Mouse (Mus musculus): ENCODE results near the gene Ifnl2. TPM values are rescaled to one million over a fixed set of nuclear protein-coding genes. Genes with fewer than 3 reads are reported as not detected.

Ifnl2 gene
- polyA plus RNA-seq, 1 experiment from 2014 or later = not detected

- Histone ChIP-seq H3K36me3 (replicated peaks) (no peaks in the 10 kb centered on the region), H3K9ac (no peak overlapping the region), H3K4me3 (replicated peaks) (no peak overlapping the region), H3K4me1 (replicated peaks) (peaks cover 2% of the 10 kb centered on the region; the same call in 1 of the 2 replicates), H3K27ac (replicated peaks) (no peak overlapping the region), H3K27me3 (peaks cover 16% of the 10 kb centered on the region), H3K4me2 (peak overlapping the region; percentile 35; the same call in 1 of the 2 replicates), H3K9me3 (replicated peaks) (no peaks in the 10 kb centered on the region)
- ATAC-seq (ENCODE audit: insufficient read depth) = no peak
- WGBS (ENCODE audit: insufficient replicate concordance) = 32% methylated on average over 14 of the region's 14 CpGs
Observed at GRCm38 (mm10) chr7:28490903-28491302, 19.4 kb downstream of the Ifnl2 start.

GRCm38 (mm10) chr7:28490410-28490809 is 19.8 kb downstream of the Ifnl2 start:
- Histone ChIP-seq H3K4me2 (peak overlapping the region; percentile 35; the same call in 1 of the 2 replicates), H3K4me1 (replicated peaks) (peaks cover 2% of the 10 kb centered on the region; the same call in 1 of the 2 replicates), H3K36me3 (replicated peaks) (no peaks in the 10 kb centered on the region), H3K9me3 (replicated peaks) (no peaks in the 10 kb centered on the region), H3K27ac (replicated peaks) (no peak overlapping the region), H3K27me3 (peaks cover 16% of the 10 kb centered on the region), H3K4me3 (replicated peaks) (no peak overlapping the region), H3K9ac (no peak overlapping the region)
- 6% methylated on average over 10 of the region's 10 CpGs for WGBS (ENCODE audit: insufficient replicate concordance)
- ATAC-seq (ENCODE audit: insufficient read depth) = 0 out of 2 replicates have a peak, but pooled peaks have one; percentile 31

- Histone ChIP-seq H3K27ac (replicated peaks) (no peak overlapping the region), H3K9me3 (replicated peaks) (no peaks in the 10 kb centered on the region), H3K4me2 (peak overlapping the region; percentile 23; the same call in 1 of the 2 replicates), H3K4me3 (replicated peaks) (no peak overlapping the region), H3K27me3 (peaks cover 16% of the 10 kb centered on the region), H3K36me3 (replicated peaks) (no peaks in the 10 kb centered on the region), H3K4me1 (replicated peaks) (peaks cover 2% of the 10 kb centered on the region; the same call in 1 of the 2 replicates), H3K9ac (no peak overlapping the region)
- WGBS (ENCODE audit: insufficient replicate concordance) = 8% methylated on average over 16 of the region's 16 CpGs
- no peak for ATAC-seq (ENCODE audit: insufficient read depth)
Observed at GRCm38 (mm10) chr7:28488030-28488491, 22.2 kb downstream of the Ifnl2 start.

- Histone ChIP-seq H3K9ac (no peak overlapping the region), H3K27ac (replicated peaks) (no peak overlapping the region), H3K9me3 (replicated peaks) (no peaks in the 10 kb centered on the region), H3K4me2 (no peak overlapping the region), H3K36me3 (replicated peaks) (no peaks in the 10 kb centered on the region), H3K4me1 (replicated peaks) (0 out of 2 replicates have a peak, but pooled peaks cover 2% of the 10 kb centered on the region), H3K4me3 (replicated peaks) (no peak overlapping the region), H3K27me3 (peaks cover 16% of the 10 kb centered on the region)
- ATAC-seq (ENCODE audit: insufficient read depth) = no peak
- 30% methylated on average over 4 of the region's 4 CpGs for WGBS (ENCODE audit: insufficient replicate concordance)
Observed at GRCm38 (mm10) chr7:28484192-28484591, 26.1 kb downstream of the Ifnl2 start.

GRCm38 (mm10) chr7:28482854-28483253 is 27.4 kb downstream of the Ifnl2 start:
- H3K36me3 ChIP-seq (replicated peaks) = no peaks in the 10 kb centered on the region
- H3K4me2 ChIP-seq = no peak overlapping the region
- no peaks in the 10 kb centered on the region for H3K9me3 ChIP-seq (replicated peaks)
- ATAC-seq (ENCODE audit: insufficient read depth) = no peak
- no peaks in the 10 kb centered on the region for H3K4me1 ChIP-seq (replicated peaks)
- no peak overlapping the region for H3K9ac ChIP-seq
- peaks cover 7% of the 10 kb centered on the region; the same call in 1 of the 2 replicates for H3K27me3 ChIP-seq
- 75% methylated on average over 11 of the region's 11 CpGs for WGBS (ENCODE audit: insufficient replicate concordance)
- H3K27ac ChIP-seq (replicated peaks) = no peak overlapping the region
- no peak overlapping the region for H3K4me3 ChIP-seq (replicated peaks)

GRCm38 (mm10) chr7:28478854-28479253 is 31.4 kb downstream of the Ifnl2 start:
- no peak overlapping the region for H3K4me3 ChIP-seq (replicated peaks)
- no peaks in the 10 kb centered on the region for H3K4me1 ChIP-seq (replicated peaks)
- ATAC-seq (ENCODE audit: insufficient read depth) = no peak
- WGBS (ENCODE audit: insufficient replicate concordance) = 7% methylated on average over 8 of the region's 8 CpGs
- no peak overlapping the region for H3K9ac ChIP-seq
- H3K9me3 ChIP-seq (replicated peaks) = no peaks in the 10 kb centered on the region
- H3K36me3 ChIP-seq (replicated peaks) = no peaks in the 10 kb centered on the region
- no peak overlapping the region for H3K4me2 ChIP-seq
- no peaks in the 10 kb centered on the region for H3K27me3 ChIP-seq
- H3K27ac ChIP-seq (replicated peaks) = no peak overlapping the region

- Histone ChIP-seq H3K4me2 (no peak overlapping the region), H3K27ac (replicated peaks) (no peak overlapping the region), H3K27me3 (no peaks in the 10 kb centered on the region), H3K9me3 (replicated peaks) (no peaks in the 10 kb centered on the region), H3K4me1 (replicated peaks) (no peaks in the 10 kb centered on the region), H3K4me3 (replicated peaks) (no peak overlapping the region), H3K9ac (no peak overlapping the region), H3K36me3 (replicated peaks) (no peaks in the 10 kb centered on the region)
- 79% methylated on average over 5 of the region's 5 CpGs for WGBS (ENCODE audit: insufficient replicate concordance)
- ATAC-seq (ENCODE audit: insufficient read depth) = no peak
Observed at GRCm38 (mm10) chr7:28477363-28477762, 32.9 kb downstream of the Ifnl2 start.

GRCm38 (mm10) chr7:28476191-28476590 is 34.1 kb downstream of the Ifnl2 start:
- no peaks in the 10 kb centered on the region for H3K36me3 ChIP-seq (replicated peaks)
- no peaks in the 10 kb centered on the region for H3K27me3 ChIP-seq
- H3K27ac ChIP-seq (replicated peaks) = no peak overlapping the region
- no peak overlapping the region for H3K9ac ChIP-seq
- H3K4me1 ChIP-seq (replicated peaks) = no peaks in the 10 kb centered on the region
- H3K9me3 ChIP-seq (replicated peaks) = no peaks in the 10 kb centered on the region
- no peak for ATAC-seq (ENCODE audit: insufficient read depth)
- no peak overlapping the region for H3K4me3 ChIP-seq (replicated peaks)
- 75% methylated on average over 6 of the region's 6 CpGs for WGBS (ENCODE audit: insufficient replicate concordance)
- H3K4me2 ChIP-seq = no peak overlapping the region

- WGBS (ENCODE audit: insufficient replicate concordance) = 4% methylated on average over 63 of the region's 63 CpGs
- Histone ChIP-seq H3K9ac (no peak overlapping the region), H3K4me1 (replicated peaks) (peaks cover 11% of the 10 kb centered on the region), H3K27me3 (peaks cover 29% of the 10 kb centered on the region), H3K9me3 (replicated peaks) (no peaks in the 10 kb centered on the region), H3K4me3 (replicated peaks) (peak overlapping the region; percentile 50), H3K27ac (replicated peaks) (no peak overlapping the region), H3K36me3 (replicated peaks) (no peaks in the 10 kb centered on the region), H3K4me2 (peak overlapping the region; percentile 68)
- ATAC-seq (ENCODE audit: insufficient read depth) = no peak
Observed at GRCm38 (mm10) chr7:28467213-28467751, 43.0 kb downstream of the Ifnl2 start.

- no peaks in the 10 kb centered on the region for H3K9me3 ChIP-seq (replicated peaks)
- no peak overlapping the region for H3K27ac ChIP-seq (replicated peaks)
- WGBS (ENCODE audit: insufficient replicate concordance) = 50% methylated on average over 40 of the region's 40 CpGs
- H3K4me1 ChIP-seq (replicated peaks) = peaks cover 11% of the 10 kb centered on the region
- peak overlapping the region; percentile 68 for H3K4me2 ChIP-seq
- no peak overlapping the region for H3K9ac ChIP-seq
- H3K36me3 ChIP-seq (replicated peaks) = no peaks in the 10 kb centered on the region
- H3K27me3 ChIP-seq = peaks cover 29% of the 10 kb centered on the region
- no peak; the same call in 1 of the 2 replicates for ATAC-seq (ENCODE audit: insufficient read depth)
- peak overlapping the region; percentile 50 for H3K4me3 ChIP-seq (replicated peaks)
Observed at GRCm38 (mm10) chr7:28466721-28467212, 43.5 kb downstream of the Ifnl2 start.

GRCm38 (mm10) chr7:28464416-28465212 is 45.6 kb downstream of the Ifnl2 start:
- Histone ChIP-seq H3K27ac (replicated peaks) (no peak overlapping the region), H3K4me3 (replicated peaks) (no peak overlapping the region), H3K4me1 (replicated peaks) (peaks cover 11% of the 10 kb centered on the region), H3K9me3 (replicated peaks) (no peaks in the 10 kb centered on the region), H3K4me2 (no peak overlapping the region), H3K27me3 (peaks cover 29% of the 10 kb centered on the region), H3K36me3 (replicated peaks) (no peaks in the 10 kb centered on the region), H3K9ac (no peak overlapping the region)
- WGBS (ENCODE audit: insufficient replicate concordance) = 43% methylated on average over 10 of the region's 10 CpGs
- ATAC-seq (ENCODE audit: insufficient read depth) = 0 out of 2 replicates have a peak, but pooled peaks have one; percentile 44
